Mouse (Mus musculus) kidney, embryonic 15.5 days (tissue): ENCODE results near the gene Nfe2l3. TPM values are rescaled to one million over a fixed set of nuclear protein-coding genes. Genes with fewer than 3 reads are reported as not detected.
A peak's percentile ranks its signal among the peaks of the same experiment; 100 is the strongest.

ENCODE experiments used
- ATAC-seq: fragments of 200-750 bp; cut with Nextera tagmentation; replicated peaks from 2 replicates; pipeline ENCODE4 v1.8.0; 2017; ENCODE audit warnings: moderate TSS enrichment; ENCODE audit not compliant: low FRiP score
- H3K27ac ChIP-seq: fragments of 300-500 bp; sonication (generic); 2 replicates; pipeline ENCODE4 v1.5.1; 2015; ENCODE audit warnings: mild to moderate bottlenecking, inconsistent platforms
- H3K27me3 ChIP-seq: fragments of 300-500 bp; sonication (generic); 2 replicates; pipeline ENCODE4 v1.6.1; 2015; ENCODE audit warnings: inconsistent platforms
- H3K36me3 ChIP-seq: fragments of 300-500 bp; sonication (generic); 2 replicates; pipeline ENCODE4 v1.6.1; 2015; ENCODE audit warnings: inconsistent platforms
- H3K4me1 ChIP-seq: fragments of 300-500 bp; sonication (generic); 2 replicates; pipeline ENCODE4 v1.6.1; 2015; ENCODE audit warnings: inconsistent platforms
- H3K4me2 ChIP-seq: fragments of 300-500 bp; sonication (generic); 2 replicates; pipeline ENCODE4 v1.6.1; 2015; ENCODE audit warnings: moderate library complexity, mild to moderate bottlenecking, inconsistent platforms
- H3K4me3 ChIP-seq: fragments of 300-500 bp; sonication (generic); replicated peaks from 2 replicates; pipeline ENCODE4 v1.5.1; 2015; ENCODE audit warnings: mild to moderate bottlenecking, inconsistent platforms
- H3K9ac ChIP-seq: fragments of 300-500 bp; sonication (generic); 2 replicates; pipeline ENCODE4 v1.6.1; 2015; ENCODE audit warnings: mild to moderate bottlenecking, inconsistent platforms
- H3K9me3 ChIP-seq: fragments of 300-500 bp; sonication (generic); replicated peaks from 2 replicates; pipeline ENCODE4 v1.6.1; 2016; ENCODE audit warnings: inconsistent platforms
- WGBS: fragments of 180-500 bp; shearing (Covaris S2); methylation state at CpG from one replicate; pipeline ENCODE4 v1.1.7; 2015; ENCODE audit warnings: mixed read lengths; 5-methylcytosine and 5-hydroxymethylcytosine counted together
- polyA plus RNA-seq: library from polyadenylated mRNA; unstranded; fragments of >200 nt; fragmentation: Nextera tagmentation; extraction: Ambion mirVana; gene quantifications from 2 replicates; pipeline ENCODE4 v1.2.1, GENCODE M21; 2015

Gene Nfe2l3
- polyA plus RNA-seq, 1 experiment from 2014 or later, result 2.2 TPM

DNA sequence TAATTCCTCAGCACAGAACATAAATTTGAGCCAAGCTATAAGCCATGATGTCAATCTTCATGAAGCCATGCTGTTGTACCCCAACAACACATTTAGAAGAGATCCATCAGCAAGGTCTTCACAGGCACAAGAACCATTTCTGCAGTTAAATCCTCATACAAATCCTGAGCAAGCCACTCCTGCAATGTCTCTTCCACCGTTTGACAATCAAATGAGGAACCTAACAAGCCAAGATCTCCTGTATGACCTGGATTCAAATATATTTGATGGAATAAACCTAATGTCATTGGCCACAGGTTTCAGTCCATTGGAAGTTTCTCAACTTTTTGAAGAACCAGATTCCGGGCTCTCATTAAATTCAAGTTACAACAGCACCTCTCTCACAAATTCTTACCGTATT, 24.8 kb downstream of the Nfe2l3 start:
- no peak for ATAC-seq
- H3K27ac ChIP-seq, result no peak overlapping the region
- H3K4me2 ChIP-seq, result no peak overlapping the region
- H3K4me1 ChIP-seq, result peaks cover 11% of the 10 kb centered on the region
- H3K9ac ChIP-seq, result no peak overlapping the region
- no peak overlapping the region for H3K4me3 ChIP-seq
- WGBS, result 74% methylated on average over 3 of the region's 3 CpGs
- H3K27me3 ChIP-seq, result no peaks in the 10 kb centered on the region
- no peaks in the 10 kb centered on the region for H3K9me3 ChIP-seq
- peaks cover 42% of the 10 kb centered on the region for H3K36me3 ChIP-seq

DNA sequence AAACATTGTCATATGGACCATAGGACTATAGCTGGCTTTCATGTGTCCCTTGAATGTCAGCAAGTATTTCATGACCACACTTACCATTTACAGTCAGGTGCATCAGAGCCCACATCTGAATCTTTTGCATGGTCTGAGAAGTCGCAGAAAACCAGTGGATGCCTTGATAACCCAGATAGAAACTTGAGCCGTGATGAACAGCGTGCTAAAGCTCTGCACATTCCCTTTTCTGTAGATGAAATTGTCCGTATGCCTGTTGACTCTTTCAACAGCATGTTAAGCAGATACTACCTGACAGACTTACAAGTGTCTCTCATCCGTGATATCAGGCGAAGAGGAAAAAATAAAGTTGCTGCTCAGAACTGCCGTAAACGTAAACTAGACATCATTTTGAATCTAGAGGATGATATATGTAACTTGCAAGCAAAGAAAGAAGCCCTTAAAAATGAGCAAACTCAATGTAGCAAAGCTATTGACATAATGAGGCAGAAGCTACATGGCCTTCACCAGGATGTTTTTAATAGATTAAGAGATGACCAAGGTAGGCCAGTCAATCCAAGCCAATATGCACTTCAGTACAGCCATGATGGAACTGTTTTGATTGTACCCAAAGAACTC, 25.4 kb downstream of the Nfe2l3 start:
- no peak for ATAC-seq
- H3K4me3 ChIP-seq, result no peak overlapping the region
- 80% methylated on average over 8 of the region's 8 CpGs for WGBS

DNA sequence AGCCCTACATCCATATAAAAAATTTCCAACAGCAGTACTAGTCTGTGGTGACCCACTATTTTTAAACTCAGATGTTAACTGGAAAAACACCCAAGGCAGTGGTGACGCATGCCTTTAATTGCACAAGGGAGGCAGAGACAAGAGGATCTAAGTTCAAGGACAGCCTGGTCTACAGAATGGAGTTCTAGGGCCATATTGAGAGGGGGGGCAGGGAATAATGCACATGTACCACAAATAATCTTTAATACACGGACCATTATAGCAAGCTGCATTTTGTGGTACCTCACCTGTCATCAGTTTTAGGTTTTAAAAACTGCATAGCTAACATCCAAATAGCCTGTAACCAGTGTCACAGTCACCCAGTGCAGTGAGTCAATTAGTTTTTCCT, 26.4 kb downstream of the Nfe2l3 start:
- Histone ChIP-seq H3K9me3 (no peaks in the 10 kb centered on the region), H3K4me2 (no peak overlapping the region), H3K9ac (no peak overlapping the region), H3K4me1 (peaks cover 5% of the 10 kb centered on the region; the same call in 1 of the 2 replicates), H3K27ac (no peak overlapping the region), H3K4me3 (no peak overlapping the region), H3K27me3 (no peaks in the 10 kb centered on the region), H3K36me3 (peaks cover 55% of the 10 kb centered on the region)
- ATAC-seq, result 0 out of 2 replicates have a peak, but pooled peaks have one; percentile 23
- WGBS, result 63% methylated on average over 2 of the region's 2 CpGs

More for the DNA sequence above, 25.4 kb downstream of the Nfe2l3 start:
- Histone ChIP-seq H3K4me2 (no peak overlapping the region), H3K4me1 (peaks cover 8% of the 10 kb centered on the region), H3K36me3 (peaks cover 44% of the 10 kb centered on the region), H3K9me3 (no peaks in the 10 kb centered on the region), H3K27me3 (no peaks in the 10 kb centered on the region), H3K27ac (peak overlapping the region; percentile 9; the same call in 1 of the 2 replicates), H3K9ac (no peak overlapping the region)

DNA sequence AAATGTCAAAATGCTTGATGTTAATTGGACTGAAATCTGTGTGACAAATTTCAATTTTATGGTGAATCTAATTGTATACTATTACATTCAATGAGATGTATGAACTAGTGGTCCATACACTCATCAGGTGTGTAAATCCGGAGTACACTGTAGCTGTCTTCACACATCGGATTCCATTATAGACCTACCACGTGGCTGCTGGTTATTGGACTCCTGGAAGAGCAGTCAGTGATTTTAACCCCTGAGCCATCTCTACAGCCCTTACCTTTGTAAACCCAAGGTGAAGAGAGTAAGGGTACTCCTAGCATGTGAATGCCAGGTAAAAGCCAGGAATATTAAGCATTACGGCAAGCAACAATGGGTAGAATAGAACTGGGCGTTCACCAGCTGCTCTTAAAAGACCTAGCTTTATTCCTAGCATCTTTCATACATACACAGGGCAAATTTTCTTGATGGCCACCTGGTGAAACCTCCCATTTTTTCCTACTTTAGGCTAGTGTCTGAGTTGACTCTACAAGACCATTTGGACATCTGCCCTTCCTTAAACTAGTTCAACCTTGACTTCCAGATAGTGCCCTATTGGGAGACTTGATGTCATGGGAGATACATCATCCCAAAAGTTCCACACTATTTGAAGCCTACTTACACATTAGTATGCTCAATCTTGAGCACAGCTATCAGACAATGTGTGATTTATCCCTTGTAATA, 27.0 kb downstream of the Nfe2l3 start:
- no peaks in the 10 kb centered on the region for H3K9me3 ChIP-seq
- peaks cover 6% of the 10 kb centered on the region; the same call in 1 of the 2 replicates for H3K4me1 ChIP-seq
- no peak overlapping the region for H3K9ac ChIP-seq
- peak; percentile 44 for ATAC-seq
- no peaks in the 10 kb centered on the region for H3K27me3 ChIP-seq
- no peak overlapping the region for H3K4me2 ChIP-seq
- 43% methylated on average over 5 of the region's 5 CpGs for WGBS
- peaks cover 60% of the 10 kb centered on the region for H3K36me3 ChIP-seq
- no peak overlapping the region for H3K4me3 ChIP-seq
- no peak overlapping the region for H3K27ac ChIP-seq

DNA sequence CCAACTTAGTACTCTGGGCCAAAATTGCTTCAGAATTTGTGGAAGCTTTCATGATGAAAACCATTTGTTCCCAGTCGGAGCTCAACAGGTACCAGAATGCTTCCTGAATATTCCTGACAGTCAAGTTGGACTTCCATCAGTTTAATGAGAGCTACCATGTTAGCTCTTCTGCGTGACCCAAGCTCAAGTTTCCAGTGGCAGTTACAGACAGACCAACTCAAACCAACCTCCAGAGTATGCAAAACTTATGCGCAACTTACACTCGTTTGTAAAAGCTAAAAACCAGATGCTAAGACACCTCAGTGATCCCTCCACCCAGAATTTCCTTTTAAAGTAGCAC, 27.5 kb downstream of the Nfe2l3 start:
- Histone ChIP-seq H3K27ac (no peak overlapping the region), H3K9ac (no peak overlapping the region), H3K36me3 (peaks cover 64% of the 10 kb centered on the region), H3K4me3 (no peak overlapping the region), H3K4me2 (no peak overlapping the region), H3K4me1 (peaks cover 6% of the 10 kb centered on the region; the same call in 1 of the 2 replicates), H3K9me3 (no peaks in the 10 kb centered on the region), H3K27me3 (no peaks in the 10 kb centered on the region)
- ATAC-seq, result no peak; the same call in 1 of the 2 replicates
- 82% methylated on average over 4 of the region's 4 CpGs for WGBS

DNA sequence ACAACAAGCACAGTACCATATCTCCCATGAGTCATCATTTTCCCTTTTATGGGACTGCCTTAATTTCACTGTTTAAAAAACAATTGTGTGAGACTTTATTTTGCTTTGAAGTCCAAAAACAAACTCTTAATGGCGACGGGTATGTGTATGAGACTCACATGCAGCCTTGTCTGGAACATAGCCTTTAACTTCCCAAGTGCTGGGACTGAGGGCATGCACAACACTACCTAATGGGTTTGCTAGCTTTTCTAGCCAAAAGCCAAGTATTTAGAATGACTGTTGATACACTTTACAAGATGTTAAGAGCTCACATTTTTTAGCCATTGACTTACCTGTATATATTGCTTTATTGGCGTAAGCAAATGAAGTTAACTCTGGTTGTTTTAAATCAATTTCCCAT, 27.9 kb downstream of the Nfe2l3 start:
- Histone ChIP-seq H3K36me3 (peaks cover 68% of the 10 kb centered on the region), H3K4me3 (no peak overlapping the region), H3K9me3 (no peaks in the 10 kb centered on the region), H3K9ac (no peak overlapping the region), H3K27ac (no peak overlapping the region), H3K4me1 (peaks cover 6% of the 10 kb centered on the region), H3K27me3 (no peaks in the 10 kb centered on the region), H3K4me2 (no peak overlapping the region)
- no peak for ATAC-seq
- WGBS, result 76% methylated on average over 3 of the region's 3 CpGs

DNA sequence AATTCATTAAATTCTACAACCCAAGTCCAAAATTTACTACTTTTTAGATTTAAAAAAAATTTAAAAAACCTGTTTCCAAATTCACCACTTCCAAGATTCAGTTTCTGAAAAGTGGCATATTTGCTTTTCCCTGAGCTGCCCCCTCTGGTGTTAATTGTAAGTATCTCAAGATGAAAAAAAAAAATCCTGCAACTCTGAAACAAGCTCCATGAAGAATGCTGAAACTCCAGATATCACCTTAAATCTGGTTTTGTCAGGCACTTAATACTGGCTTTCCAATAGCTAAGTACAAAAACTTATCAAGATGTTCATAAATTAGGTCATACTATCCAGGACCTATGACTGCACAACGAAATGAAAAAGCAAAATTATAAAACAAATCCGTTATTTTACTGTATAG, 35.2 kb downstream of the Nfe2l3 start:
- Histone ChIP-seq H3K9ac (peak overlapping the region; percentile 55), H3K4me1 (peaks cover 32% of the 10 kb centered on the region), H3K9me3 (no peaks in the 10 kb centered on the region), H3K27ac (no peak overlapping the region), H3K4me2 (peak overlapping the region; percentile 62), H3K36me3 (peaks cover 50% of the 10 kb centered on the region), H3K4me3 (peak overlapping the region; percentile 84), H3K27me3 (no peaks in the 10 kb centered on the region)
- no peak for ATAC-seq
- 2% methylated on average over 2 of the region's 2 CpGs for WGBS

DNA sequence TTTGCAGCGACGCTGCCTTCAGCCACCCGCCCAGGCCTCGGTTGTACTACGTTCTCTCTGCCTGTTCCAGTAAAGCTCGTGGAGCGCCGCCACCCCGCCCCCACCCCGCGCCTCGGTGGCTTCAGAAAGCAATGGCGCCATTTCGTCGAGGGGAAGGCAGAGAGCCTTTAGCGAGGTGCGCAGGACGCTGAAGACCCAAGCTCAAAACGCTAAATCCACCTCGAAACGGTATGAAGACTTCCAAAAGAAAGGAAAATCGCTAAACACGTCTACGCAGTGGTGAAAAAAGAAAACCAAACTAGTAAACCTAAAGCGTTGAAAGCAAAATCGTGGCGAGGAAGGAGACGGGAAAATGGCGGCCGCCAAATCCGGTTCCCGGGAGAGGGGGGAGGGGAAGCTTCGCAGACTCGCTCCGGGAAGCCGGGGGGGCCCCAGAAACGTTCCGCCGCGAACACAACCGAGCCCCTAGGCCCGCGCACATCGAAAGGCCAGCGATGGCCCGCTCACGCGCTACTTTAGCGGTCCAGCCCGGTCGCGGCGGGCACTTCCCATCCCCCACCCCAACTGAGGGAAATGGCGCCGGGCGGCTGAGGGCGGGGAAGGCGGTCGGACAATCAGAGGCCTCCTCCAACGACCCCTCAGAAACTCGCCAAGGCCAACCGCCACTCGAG, 36.6 kb downstream of the Nfe2l3 start:
- Histone ChIP-seq H3K9ac (peak overlapping the region; percentile 97), H3K9me3 (no peaks in the 10 kb centered on the region), H3K4me3 (peak overlapping the region; percentile 84), H3K4me1 (peaks cover 34% of the 10 kb centered on the region), H3K4me2 (peak overlapping the region; percentile 62), H3K27me3 (no peaks in the 10 kb centered on the region), H3K27ac (peak overlapping the region; percentile 100), H3K36me3 (peaks cover 51% of the 10 kb centered on the region)
- peak; percentile 24; the same call in 1 of the 2 replicates for ATAC-seq
- WGBS, result under 1% methylated on average over 63 of the region's 63 CpGs

DNA sequence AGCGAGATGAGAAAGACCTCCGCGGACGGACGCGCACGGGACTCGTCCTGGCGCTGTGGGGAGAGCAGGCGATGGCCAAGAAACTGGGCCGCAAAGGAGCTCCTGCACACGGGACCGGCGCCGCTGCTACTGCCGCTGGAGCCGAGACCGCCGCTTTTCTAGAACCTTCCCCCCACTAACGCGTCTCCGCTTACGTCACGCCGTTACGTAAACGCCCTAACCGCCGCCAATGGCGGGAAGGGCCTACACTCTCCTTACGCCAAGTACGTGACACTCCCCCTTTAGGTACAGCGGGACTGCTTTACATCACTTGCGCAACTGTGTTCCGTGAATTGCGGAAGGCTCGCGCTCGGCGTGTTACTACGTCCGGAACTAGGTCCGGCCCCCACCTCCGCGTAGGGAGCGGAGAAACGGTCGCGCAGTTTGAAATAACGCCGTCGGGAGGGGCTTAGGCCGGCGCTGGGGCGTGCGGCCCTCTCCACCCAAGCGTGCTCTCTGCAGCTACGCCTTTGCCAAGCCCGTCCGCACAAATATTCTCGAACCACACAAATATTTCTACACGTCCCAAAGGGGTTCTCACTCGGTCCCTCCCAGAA, 37.3 kb downstream of the Nfe2l3 start, which contains the start of gene Hnrnpa2b1:
TSS of gene Hnrnpa2b1 (minus strand) at position 180 of the 596 bp plus-strand sequence.
- Histone ChIP-seq H3K4me1 (peaks cover 34% of the 10 kb centered on the region), H3K9me3 (no peaks in the 10 kb centered on the region), H3K27me3 (no peaks in the 10 kb centered on the region), H3K9ac (peak within 1 kb of the TSS; percentile 98), H3K36me3 (peaks cover 52% of the 10 kb centered on the region), H3K27ac (peak within 1 kb of the TSS; percentile 100), H3K4me3 (peak within 1 kb of the TSS; percentile 84), H3K4me2 (peak within 1 kb of the TSS; percentile 65)
- WGBS, result under 1% methylated on average over 63 of the region's 63 CpGs
- peak; percentile 95 for ATAC-seq

DNA sequence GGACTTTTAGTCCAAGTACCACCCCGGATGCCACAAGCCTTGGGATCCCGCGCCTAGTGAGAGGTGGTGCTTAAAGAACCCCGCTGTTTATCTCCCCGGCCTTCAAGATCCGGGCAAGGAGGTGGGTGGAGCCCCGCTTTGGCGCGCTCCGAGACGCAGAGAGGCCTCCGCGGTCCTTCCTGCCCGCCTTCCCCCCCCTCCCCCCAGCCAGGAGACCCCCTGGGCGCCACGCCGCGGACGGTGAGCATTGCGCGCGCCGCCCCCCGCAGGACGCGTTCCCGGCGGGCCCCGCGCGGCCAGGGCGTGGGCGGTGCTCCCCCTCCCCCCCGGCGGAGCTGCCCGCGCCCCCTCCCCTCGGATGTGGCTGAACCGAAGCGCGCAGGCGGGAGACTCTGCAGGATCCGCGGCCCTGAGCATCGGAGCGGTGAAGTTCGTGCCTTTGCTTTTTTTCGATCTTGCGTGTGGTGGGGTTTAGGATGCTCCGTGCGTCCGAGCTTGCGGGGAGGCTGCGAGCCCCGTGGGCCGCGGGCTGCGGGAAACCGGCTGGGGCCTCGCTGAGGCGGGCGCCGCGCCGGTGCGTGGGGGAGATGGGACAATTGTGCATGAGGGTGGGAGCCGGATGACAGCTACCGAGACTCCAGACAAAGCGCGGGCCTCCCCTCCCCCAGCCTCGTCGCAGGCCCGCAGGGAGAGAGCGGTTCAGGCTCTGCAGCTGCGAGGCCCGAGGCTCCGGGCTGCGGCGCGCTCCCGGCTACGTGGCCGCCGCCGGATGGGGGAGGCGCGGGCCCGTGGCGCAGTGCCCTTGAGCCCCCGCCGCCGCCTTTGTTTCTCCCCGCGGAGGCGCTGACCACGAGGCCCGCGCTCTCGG, 38.1 kb downstream of the Nfe2l3 start, which contains the start of gene Cbx3:
TSS of gene Cbx3 (plus strand) at position 50 of the 868 bp plus-strand sequence.
- H3K4me1 ChIP-seq, result peaks cover 32% of the 10 kb centered on the region
- no peaks in the 10 kb centered on the region for H3K27me3 ChIP-seq
- H3K36me3 ChIP-seq, result peaks cover 53% of the 10 kb centered on the region
- no peaks in the 10 kb centered on the region for H3K9me3 ChIP-seq
- under 1% methylated on average over 96 of the region's 99 CpGs for WGBS
- peak within 1 kb of the TSS; percentile 98 for H3K9ac ChIP-seq
- H3K4me2 ChIP-seq, result peak within 1 kb of the TSS; percentile 65
- H3K27ac ChIP-seq, result peak within 1 kb of the TSS; percentile 100
- peak within 1 kb of the TSS; percentile 84 for H3K4me3 ChIP-seq
- peak; percentile 89 for ATAC-seq

DNA sequence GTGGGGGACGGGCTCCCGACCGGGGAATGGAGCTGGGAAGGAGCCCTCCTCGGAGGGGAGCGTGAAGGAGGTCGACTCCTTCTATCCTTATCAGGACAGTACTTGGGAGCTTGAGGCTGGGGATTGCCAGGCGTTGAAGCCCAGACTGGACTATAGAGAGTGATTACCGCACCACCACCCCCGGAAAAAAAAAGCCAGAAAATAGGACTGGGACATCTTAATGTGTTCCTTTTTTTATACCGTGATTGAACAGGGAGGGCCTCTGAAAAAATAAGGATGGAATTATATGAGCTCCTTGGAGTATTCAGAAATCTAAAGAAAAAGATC, 38.7 kb downstream of the Nfe2l3 start:
- no peak for ATAC-seq
- WGBS, result 1% methylated on average over 10 of the region's 10 CpGs
- H3K36me3 ChIP-seq, result peaks cover 52% of the 10 kb centered on the region
- H3K27me3 ChIP-seq, result no peaks in the 10 kb centered on the region
- H3K4me2 ChIP-seq, result peak overlapping the region; percentile 65
- H3K9me3 ChIP-seq, result no peaks in the 10 kb centered on the region
- peak overlapping the region; percentile 98 for H3K9ac ChIP-seq
- peak overlapping the region; percentile 84 for H3K4me3 ChIP-seq
- H3K4me1 ChIP-seq, result peaks cover 26% of the 10 kb centered on the region
- H3K27ac ChIP-seq, result peak overlapping the region; percentile 100
